Mouse (Mus musculus): Measurements from ENCODE around the gene Serinc5.
"Not testable (repeated sequence)": the region's sequence is repeated elsewhere in the genome, so short reads cannot be mapped to it uniquely, and the experiment has no call there.

Gene Serinc5

GRCm38 (mm10) chr13:92610311-92611221 lies at the start of gene Serinc5:
Serinc5 (plus strand) TSS chr13:92611091.
- peak; percentile 93 for DNase-seq

GRCm38 (mm10) chr13:92576072-92576471 lies 34.8 kb upstream of the Serinc5 start, which contains the start of gene Spz1:
Spz1 (minus strand) TSS chr13:92576172.
- no peak for DNase-seq

- no peak for DNase-seq
Observed at GRCm38 (mm10) chr13:92576688-92577087, 34.2 kb upstream of the Serinc5 start.

- no peak for DNase-seq
Observed at GRCm38 (mm10) chr13:92578210-92578609, 32.7 kb upstream of the Serinc5 start.

GRCm38 (mm10) chr13:92580220-92581043 lies 30.5 kb upstream of the Serinc5 start:
- DNase-seq = peak; percentile 14

- no peak for DNase-seq
Observed at GRCm38 (mm10) chr13:92584094-92584717, 26.7 kb upstream of the Serinc5 start.

GRCm38 (mm10) chr13:92588704-92589103 lies 22.2 kb upstream of the Serinc5 start:
- DNase-seq = no peak

- DNase-seq = peak; percentile 21
Observed at GRCm38 (mm10) chr13:92589255-92589654, 21.6 kb upstream of the Serinc5 start.

GRCm38 (mm10) chr13:92591225-92591624 lies 19.7 kb upstream of the Serinc5 start:
- DNase-seq = no peak

- no peak for DNase-seq
Observed at GRCm38 (mm10) chr13:92592268-92592785, 18.6 kb upstream of the Serinc5 start.

GRCm38 (mm10) chr13:92592786-92593635 lies 17.9 kb upstream of the Serinc5 start:
- no peak for DNase-seq

GRCm38 (mm10) chr13:92593731-92594396 lies 17.0 kb upstream of the Serinc5 start:
- DNase-seq = no peak

GRCm38 (mm10) chr13:92594481-92594880 lies 16.4 kb upstream of the Serinc5 start:
- DNase-seq = no peak

GRCm38 (mm10) chr13:92594907-92595306 lies 16.0 kb upstream of the Serinc5 start:
- no peak for DNase-seq

- no peak for DNase-seq
Observed at GRCm38 (mm10) chr13:92595424-92595823, 15.5 kb upstream of the Serinc5 start.

GRCm38 (mm10) chr13:92605306-92605705 lies 5.6 kb upstream of the Serinc5 start:
- not testable (repeated sequence) for DNase-seq

GRCm38 (mm10) chr13:92609486-92610310 lies 1.2 kb upstream of the Serinc5 start:
- DNase-seq = peak; percentile 34

- DNase-seq = no peak
Observed at GRCm38 (mm10) chr13:92611254-92611784, 428 bp downstream of the Serinc5 start.

- no peak for DNase-seq
Observed at GRCm38 (mm10) chr13:92611917-92612316, 1.0 kb downstream of the Serinc5 start.

GRCm38 (mm10) chr13:92613094-92613493 lies 2.2 kb downstream of the Serinc5 start:
- no peak for DNase-seq

All from cerebellum, adult 11-12 months (tissue).